Mouse (Mus musculus): Measurements from ENCODE around the gene Chuk. TPM values are rescaled to one million over a fixed set of nuclear protein-coding genes. Genes with fewer than 3 reads are reported as not detected.

Gene Chuk
- total and polyA plus RNA-seq, 2 experiments from 2014 or later, result 19.3 to 47.1 TPM

DNA sequence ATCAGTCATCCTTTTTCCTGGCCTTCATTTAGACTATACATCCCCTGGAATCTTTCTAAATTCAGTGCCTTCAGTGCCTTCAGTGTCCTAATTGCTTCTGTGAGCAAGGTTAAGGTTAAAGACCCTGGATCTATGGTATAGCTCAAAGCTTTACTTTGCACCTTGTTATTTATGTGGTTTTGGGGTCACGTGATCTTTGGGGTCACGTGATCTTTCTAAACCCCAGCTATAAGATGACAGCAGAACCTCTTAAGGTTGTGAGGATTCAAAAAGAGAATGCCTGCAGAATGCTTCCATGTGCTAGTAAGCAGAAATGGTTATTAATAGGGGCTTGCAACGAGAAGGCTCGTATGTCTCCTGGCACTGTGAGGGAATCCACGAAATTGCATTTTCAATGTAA is 73.9 kb downstream of the Chuk start:
- H3K27me3 ChIP-seq (ENCODE audit: control insufficient read depth, insufficient read depth, low read length), result no peaks in the 10 kb centered on the region
- H3K27ac ChIP-seq (ENCODE audit: low read depth), result no peak overlapping the region
- WGBS, result 85% methylated on average over 5 of the region's 5 CpGs
- ATAC-seq (ENCODE audit: insufficient read depth, low read depth) (no peak), DNase-seq (ENCODE audit: low spot score) (no peak)
- no peaks in the 10 kb centered on the region for H3K4me1 ChIP-seq (ENCODE audit: control insufficient read depth, insufficient read depth)
- H3K9ac ChIP-seq (replicated peaks; ENCODE audit: low read depth, low read length), result no peak overlapping the region
- no peak overlapping the region for H3K4me2 ChIP-seq (ENCODE audit: low read depth, low read length)
- TF ChIP-seq EP300 (IDR thresholded peaks at IDR 0.05; ENCODE audit: low read depth) (no peak), CTCF (IDR thresholded peaks at IDR 0.05; ENCODE audit: low read depth) (no peak)
- H3K4me3 ChIP-seq (ENCODE audit: low read depth, low read length), result no peak overlapping the region
- H3K9me3 ChIP-seq (replicated peaks; ENCODE audit: control insufficient read depth, low read length), result no peaks in the 10 kb centered on the region
- H3K36me3 ChIP-seq (replicated peaks; ENCODE audit: control insufficient read depth, insufficient read depth, low read length), result peaks cover 25% of the 10 kb centered on the region

DNA sequence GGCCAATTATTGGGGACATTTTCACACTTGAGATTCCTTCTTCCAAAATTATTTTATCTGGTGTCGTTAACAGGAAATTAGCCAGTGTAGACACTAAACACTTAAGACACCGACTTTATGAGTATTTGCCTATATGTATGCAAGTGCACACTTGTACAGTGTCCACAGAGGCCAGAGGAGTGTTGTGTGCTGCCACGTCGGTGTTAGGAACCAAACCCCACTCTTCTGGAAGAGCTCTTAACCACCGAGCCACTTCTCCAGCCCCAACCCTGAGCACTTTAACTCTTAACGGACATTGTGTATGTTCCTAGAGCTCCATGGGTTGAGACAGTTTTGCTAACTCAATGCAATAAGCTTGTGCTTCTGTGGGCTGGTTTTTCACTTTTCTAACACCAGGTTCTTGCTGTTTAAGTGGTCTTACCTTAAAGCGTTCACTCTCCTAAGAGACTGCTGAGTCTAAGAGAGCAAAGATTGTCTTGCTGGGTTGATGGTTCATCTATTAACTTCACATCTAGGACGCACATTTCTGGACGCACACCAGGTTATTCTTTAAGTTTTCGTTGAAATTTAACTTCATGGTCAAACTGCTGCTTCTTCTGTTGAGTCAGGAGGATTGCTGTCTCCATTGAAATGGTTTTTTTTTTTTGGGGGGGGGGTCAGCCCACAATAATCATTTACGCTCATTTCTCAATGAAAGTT is 75.1 kb downstream of the Chuk start:
- H3K9ac ChIP-seq (replicated peaks; ENCODE audit: low read depth, low read length), result no peak overlapping the region
- H3K4me2 ChIP-seq (ENCODE audit: low read depth, low read length), result no peak overlapping the region
- DNase-seq (ENCODE audit: low spot score) (no peak), ATAC-seq (ENCODE audit: insufficient read depth, low read depth) (no peak)
- H3K4me1 ChIP-seq (ENCODE audit: control insufficient read depth, insufficient read depth), result no peaks in the 10 kb centered on the region
- TF ChIP-seq EP300 (IDR thresholded peaks at IDR 0.05; ENCODE audit: low read depth) (no peak), CTCF (IDR thresholded peaks at IDR 0.05; ENCODE audit: low read depth) (no peak)
- WGBS, result 85% methylated on average over 11 of the region's 11 CpGs
- H3K9me3 ChIP-seq (replicated peaks; ENCODE audit: control insufficient read depth, low read length), result no peaks in the 10 kb centered on the region
- no peak overlapping the region for H3K4me3 ChIP-seq (ENCODE audit: low read depth, low read length)
- H3K36me3 ChIP-seq (replicated peaks; ENCODE audit: control insufficient read depth, insufficient read depth, low read length), result peaks cover 15% of the 10 kb centered on the region
- no peak overlapping the region for H3K27ac ChIP-seq (ENCODE audit: low read depth)
- H3K27me3 ChIP-seq (ENCODE audit: control insufficient read depth, insufficient read depth, low read length), result no peaks in the 10 kb centered on the region

DNA sequence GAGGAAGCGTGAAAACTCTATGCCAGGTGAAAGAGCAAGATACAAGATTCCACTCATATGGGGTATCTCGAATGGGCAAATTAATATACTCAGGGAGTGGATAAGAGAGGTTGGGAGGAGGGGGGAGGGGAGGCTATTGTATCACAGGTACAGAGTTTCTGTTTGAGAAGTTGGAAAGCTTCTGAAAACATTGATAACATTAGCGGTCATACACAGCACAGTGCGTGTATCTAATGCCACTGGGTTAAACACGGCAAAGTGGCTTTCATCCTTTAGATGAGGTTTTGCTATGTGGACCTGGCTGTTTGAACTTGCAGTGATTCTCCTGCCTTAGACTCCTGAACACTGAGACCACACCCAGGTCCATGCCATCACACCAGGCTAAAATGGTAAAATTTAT is 77.3 kb downstream of the Chuk start:
- Histone ChIP-seq H3K27ac (ENCODE audit: low read depth) (no peak overlapping the region), H3K9ac (replicated peaks; ENCODE audit: low read depth, low read length) (no peak overlapping the region), H3K36me3 (replicated peaks; ENCODE audit: control insufficient read depth, insufficient read depth, low read length) (no peaks in the 10 kb centered on the region), H3K4me3 (ENCODE audit: low read depth, low read length) (no peak overlapping the region), H3K9me3 (replicated peaks; ENCODE audit: control insufficient read depth, low read length) (no peaks in the 10 kb centered on the region), H3K4me1 (ENCODE audit: control insufficient read depth, insufficient read depth) (no peaks in the 10 kb centered on the region), H3K27me3 (ENCODE audit: control insufficient read depth, insufficient read depth, low read length) (no peaks in the 10 kb centered on the region), H3K4me2 (ENCODE audit: low read depth, low read length) (no peak overlapping the region)
- ATAC-seq (ENCODE audit: insufficient read depth, low read depth), result no peak
- WGBS, result 82% methylated on average over 5 of the region's 5 CpGs
- TF ChIP-seq EP300 (IDR thresholded peaks at IDR 0.05; ENCODE audit: low read depth), result no peak
- TF ChIP-seq CTCF (IDR thresholded peaks at IDR 0.05; ENCODE audit: low read depth), result no peak
- DNase-seq (ENCODE audit: low spot score), result no peak

DNA sequence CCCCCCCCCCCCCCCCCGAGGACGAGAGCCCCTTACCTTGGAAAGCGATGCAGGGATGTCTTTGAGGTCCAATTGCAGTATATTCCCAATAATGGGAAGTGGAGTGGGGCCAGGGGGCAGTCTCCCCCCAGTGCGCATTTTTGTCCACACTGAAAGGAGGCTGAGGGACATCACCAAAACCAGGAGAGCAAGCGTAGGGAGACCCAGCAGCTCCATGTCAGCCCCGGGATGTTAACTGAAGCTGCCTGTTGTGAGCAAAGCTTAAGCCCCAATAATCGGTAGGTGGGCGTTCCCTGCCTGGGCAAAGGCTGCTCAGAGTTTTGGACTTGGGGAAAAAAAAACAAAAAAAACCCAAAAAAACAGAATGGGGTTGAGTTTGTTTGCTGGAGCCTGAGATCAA is 78.3 kb downstream of the Chuk start, which contains the start of gene Cyp2c23:
Gene Cyp2c23 (minus strand): TSS at position 237 of the 400 bp plus-strand sequence.
- Histone ChIP-seq H3K27ac (ENCODE audit: low read depth) (no peak within 1 kb of the TSS), H3K4me3 (ENCODE audit: low read depth, low read length) (no peak within 1 kb of the TSS), H3K27me3 (ENCODE audit: control insufficient read depth, insufficient read depth, low read length) (no peaks in the 10 kb centered on the region), H3K4me1 (ENCODE audit: control insufficient read depth, insufficient read depth) (no peaks in the 10 kb centered on the region), H3K9ac (replicated peaks; ENCODE audit: low read depth, low read length) (no peak within 1 kb of the TSS), H3K9me3 (replicated peaks; ENCODE audit: control insufficient read depth, low read length) (no peaks in the 10 kb centered on the region), H3K4me2 (ENCODE audit: low read depth, low read length) (no peak within 1 kb of the TSS), H3K36me3 (replicated peaks; ENCODE audit: control insufficient read depth, insufficient read depth, low read length) (no peaks in the 10 kb centered on the region)
- WGBS, result 67% methylated on average over 8 of the region's 8 CpGs
- ATAC-seq (ENCODE audit: insufficient read depth, low read depth) (no peak), DNase-seq (ENCODE audit: low spot score) (no peak)
- TF ChIP-seq CTCF (IDR thresholded peaks at IDR 0.05; ENCODE audit: low read depth) (no peak), EP300 (IDR thresholded peaks at IDR 0.05; ENCODE audit: low read depth) (no peak)

DNA sequence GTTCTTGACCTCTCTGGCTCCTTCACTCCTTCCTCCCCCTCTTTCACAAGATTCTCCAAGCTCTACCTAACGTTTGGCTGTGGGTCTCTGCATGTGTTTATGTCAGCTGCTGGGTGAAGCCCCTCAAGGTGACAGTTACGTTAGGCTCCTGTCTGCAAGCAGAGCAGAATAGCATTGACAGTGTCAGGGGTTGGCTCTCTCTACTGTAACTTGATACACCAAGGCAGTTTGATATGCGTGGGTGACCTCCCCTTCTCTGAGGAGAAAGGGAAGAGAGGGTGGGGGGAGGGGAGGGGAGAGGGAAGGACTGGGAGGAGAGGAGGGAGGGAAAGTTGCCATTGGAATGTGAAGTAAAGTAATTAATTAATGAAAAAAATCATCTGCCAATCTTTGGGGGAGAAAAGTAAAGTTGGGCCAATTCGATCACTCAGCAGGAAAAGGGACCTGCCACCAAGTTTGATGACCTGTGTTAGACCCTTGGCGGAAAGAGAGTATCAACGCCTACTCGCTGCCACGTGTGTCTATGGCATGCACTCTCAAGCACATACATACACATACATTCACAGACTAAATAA is 80.2 kb downstream of the Chuk start:
- H3K4me3 ChIP-seq (ENCODE audit: low read depth, low read length), result no peak overlapping the region
- H3K4me1 ChIP-seq (ENCODE audit: control insufficient read depth, insufficient read depth), result no peaks in the 10 kb centered on the region
- no peak overlapping the region for H3K27ac ChIP-seq (ENCODE audit: low read depth)
- H3K9ac ChIP-seq (replicated peaks; ENCODE audit: low read depth, low read length), result no peak overlapping the region
- no peaks in the 10 kb centered on the region for H3K36me3 ChIP-seq (replicated peaks; ENCODE audit: control insufficient read depth, insufficient read depth, low read length)
- no peak overlapping the region for H3K4me2 ChIP-seq (ENCODE audit: low read depth, low read length)
- no peaks in the 10 kb centered on the region for H3K27me3 ChIP-seq (ENCODE audit: control insufficient read depth, insufficient read depth, low read length)
- TF ChIP-seq CTCF (IDR thresholded peaks at IDR 0.05; ENCODE audit: low read depth), result no peak
- no peak for TF ChIP-seq EP300 (IDR thresholded peaks at IDR 0.05; ENCODE audit: low read depth)
- 56% methylated on average over 8 of the region's 8 CpGs for WGBS
- DNase-seq (ENCODE audit: low spot score) (no peak), ATAC-seq (ENCODE audit: insufficient read depth, low read depth) (no peak)
- 0 out of 2 replicates have a peak, but pooled peaks cover 5% of the 10 kb centered on the region for H3K9me3 ChIP-seq (replicated peaks; ENCODE audit: control insufficient read depth, low read length)

Measured in heart, postnatal 0 days (tissue).